Mouse (Mus musculus) T-helper 17 cell (primary cell): ENCODE data around the gene Tmem59.

Experiments used
- in situ Hi-C, 2 experiments: fragments of 300-600 bp; cut with MboI, MseI; formaldehyde crosslinking; loops; 1 replicate in 1 of 2; 2 replicates in 1 of 2; pipeline ENCODE4 v1.15.1; 2025; ENCODE audit warnings: high pct_unique_total_duplicates in 2 of 2

Gene Tmem59

GRCm38 (mm10) chr4:107179561-107179960 lies 1.4 kb downstream of the Tmem59 start:
- in situ Hi-C loops, result no loop called here

- in situ Hi-C loops, result no loop called here
Measured at GRCm38 (mm10) chr4:107180746-107181145, 2.5 kb downstream of the Tmem59 start.

- in situ Hi-C loops, result no loop called here
Measured at GRCm38 (mm10) chr4:107181866-107182265, 3.7 kb downstream of the Tmem59 start.

GRCm38 (mm10) chr4:107182796-107183195 lies 4.6 kb downstream of the Tmem59 start:
- in situ Hi-C loops, result no loop called here

GRCm38 (mm10) chr4:107183203-107183602 lies 5.0 kb downstream of the Tmem59 start:
- in situ Hi-C loops, result no loop called here

GRCm38 (mm10) chr4:107185703-107186102 lies 7.5 kb downstream of the Tmem59 start:
- in situ Hi-C loops, result no loop called here

- in situ Hi-C loops, result no loop called here
Measured at GRCm38 (mm10) chr4:107193841-107194240, 15.6 kb downstream of the Tmem59 start.

- in situ Hi-C loops, result no loop called here
Measured at GRCm38 (mm10) chr4:107196454-107196853, 18.3 kb downstream of the Tmem59 start.

- in situ Hi-C loops, result no loop called here
Measured at GRCm38 (mm10) chr4:107198072-107198471, 19.9 kb downstream of the Tmem59 start.

- in situ Hi-C loops, result no loop called here
Measured at GRCm38 (mm10) chr4:107201779-107202178, 23.6 kb downstream of the Tmem59 start.

- in situ Hi-C loops, result no loop called here
Measured at GRCm38 (mm10) chr4:107203001-107203400, 24.8 kb downstream of the Tmem59 start.

- in situ Hi-C loops, result no loop called here
Measured at GRCm38 (mm10) chr4:107207016-107207415, 28.8 kb downstream of the Tmem59 start.

GRCm38 (mm10) chr4:107208880-107209279 lies 30.7 kb downstream of the Tmem59 start, which contains the start of gene Ldlrad1:
TSS of gene Ldlrad1 (plus strand) at chr4:107209180.
- in situ Hi-C loops, result no loop called here

GRCm38 (mm10) chr4:107210483-107211097 lies 32.4 kb downstream of the Tmem59 start:
- in situ Hi-C loops, result loop anchor here in 1 of 2 experiments (10.0 kb wide), 1 partner anchor 444 kb away; no protein-coding TSS in a partner anchor

- in situ Hi-C loops, result loop anchor here in 1 of 2 experiments (10.0 kb wide), 1 partner anchor 443 kb away; no protein-coding TSS in a partner anchor
Measured at GRCm38 (mm10) chr4:107211465-107211864, 33.3 kb downstream of the Tmem59 start.

GRCm38 (mm10) chr4:107211936-107212335 lies 33.7 kb downstream of the Tmem59 start:
- in situ Hi-C loops, result loop anchor here in 1 of 2 experiments (10.0 kb wide), 1 partner anchor 443 kb away; no protein-coding TSS in a partner anchor

GRCm38 (mm10) chr4:107213279-107214011 lies 35.2 kb downstream of the Tmem59 start:
- in situ Hi-C loops, result loop anchor here in 1 of 2 experiments (10.0 kb wide), 1 partner anchor 441 kb away; no protein-coding TSS in a partner anchor

- in situ Hi-C loops, result loop anchor here in 1 of 2 experiments (10.0 kb wide), 1 partner anchor 437 kb away; no protein-coding TSS in a partner anchor
Measured at GRCm38 (mm10) chr4:107217574-107217973, 39.4 kb downstream of the Tmem59 start.

- in situ Hi-C loops, result no loop called here
Measured at GRCm38 (mm10) chr4:107221524-107221923, 43.3 kb downstream of the Tmem59 start.

- in situ Hi-C loops, result no loop called here
Measured at GRCm38 (mm10) chr4:107223225-107224204, 45.3 kb downstream of the Tmem59 start.

- in situ Hi-C loops, result no loop called here
Measured at GRCm38 (mm10) chr4:107226313-107226712, 48.1 kb downstream of the Tmem59 start.
